Mouse (Mus musculus) embryonic facial prominence, embryonic 10.5 days (tissue): ENCODE measurements around the gene Ascl5. TPM values are rescaled to one million over a fixed set of nuclear protein-coding genes. Genes with fewer than 3 reads are reported as not detected.

Experiments
- DNase-seq: peaks from one replicate; pipeline ENCODE4 v3.0.0-alpha.2; 2017; ENCODE audit warnings: low spot score
- H3K27ac ChIP-seq: fragments of 300-500 bp; sonication (generic); replicated peaks from 2 replicates; pipeline ENCODE4 v1.5.1; 2016; ENCODE audit warnings: mild to moderate bottlenecking
- H3K27me3 ChIP-seq: fragments of 300-500 bp; sonication (generic); replicated peaks from 2 replicates; pipeline ENCODE4 v1.6.1; 2016; ENCODE audit warnings: low read depth, mild to moderate bottlenecking; ENCODE audit not compliant: poor library complexity, severe bottlenecking
- H3K36me3 ChIP-seq: fragments of 300-500 bp; sonication (generic); replicated peaks from 2 replicates; pipeline ENCODE4 v1.6.1; 2016; ENCODE audit warnings: mild to moderate bottlenecking, moderate library complexity
- H3K4me1 ChIP-seq: fragments of 300-500 bp; sonication (generic); 2 replicates; pipeline ENCODE4 v1.6.1; 2016
- H3K4me3 ChIP-seq: fragments of 300-500 bp; sonication (generic); 2 replicates; pipeline ENCODE4 v1.5.1; 2016; ENCODE audit warnings: mild to moderate bottlenecking, moderate library complexity
- H3K9me3 ChIP-seq: fragments of 300-500 bp; sonication (generic); 2 replicates; pipeline ENCODE4 v1.6.1; 2016; ENCODE audit warnings: mild to moderate bottlenecking
- WGBS: fragments of 180-500 bp; shearing (Covaris S2); methylation state at CpG from one replicate; pipeline ENCODE4 v1.1.7; 2016; 5-methylcytosine and 5-hydroxymethylcytosine counted together
- polyA plus RNA-seq: library from polyadenylated mRNA; unstranded; fragments of >200 nt; fragmentation: Nextera tagmentation; extraction: Ambion mirVana; gene quantifications from 2 replicates; pipeline ENCODE4 v1.2.1, GENCODE M21; 2016

Gene Ascl5
- 0.47 TPM in 1 of 2 replicates, not detected in the other for polyA plus RNA-seq

- H3K4me1 ChIP-seq, result peaks cover 21% of the 10 kb centered on the region
- no peak within 1 kb of the TSS for H3K27ac ChIP-seq
- peak; percentile 20 for DNase-seq
- no peaks in the 10 kb centered on the region for H3K9me3 ChIP-seq
- WGBS, result 19% methylated on average over 29 of the region's 29 CpGs
- no peaks in the 10 kb centered on the region for H3K36me3 ChIP-seq
- H3K27me3 ChIP-seq, result peaks cover 81% of the 10 kb centered on the region
- peak within 1 kb of the TSS; percentile 50 for H3K4me3 ChIP-seq
These were observed at the start of gene Ascl5 for GRCm38 (mm10) chr1:136050312-136051012. Ascl5 (plus strand) TSS chr1:136050804.

GRCm38 (mm10) chr1:136001438-136001837 is 49.2 kb upstream of the Ascl5 start:
- H3K4me1 ChIP-seq, result no peaks in the 10 kb centered on the region
- no peaks in the 10 kb centered on the region for H3K9me3 ChIP-seq
- WGBS, result 88% methylated on average over 2 of the region's 2 CpGs
- H3K4me3 ChIP-seq, result no peak overlapping the region
- no peak overlapping the region for H3K27ac ChIP-seq
- no peak for DNase-seq
- H3K36me3 ChIP-seq, result no peaks in the 10 kb centered on the region
- peaks cover 20% of the 10 kb centered on the region for H3K27me3 ChIP-seq

GRCm38 (mm10) chr1:136006292-136006748 is 44.3 kb upstream of the Ascl5 start, which contains the start of gene Igfn1:
Igfn1 (minus strand) TSS chr1:136006342.
- H3K4me3 ChIP-seq, result peak within 1 kb of the TSS; percentile 60
- H3K4me1 ChIP-seq, result peaks cover 13% of the 10 kb centered on the region
- peaks cover 34% of the 10 kb centered on the region for H3K27me3 ChIP-seq
- H3K9me3 ChIP-seq, result no peaks in the 10 kb centered on the region
- no peak within 1 kb of the TSS for H3K27ac ChIP-seq
- no peak for DNase-seq
- WGBS, result 79% methylated on average over 3 of the region's 3 CpGs
- no peaks in the 10 kb centered on the region for H3K36me3 ChIP-seq

- Histone ChIP-seq H3K9me3 (no peaks in the 10 kb centered on the region), H3K36me3 (no peaks in the 10 kb centered on the region), H3K4me1 (peaks cover 13% of the 10 kb centered on the region), H3K4me3 (peak within 1 kb of the TSS; percentile 60), H3K27me3 (peaks cover 34% of the 10 kb centered on the region), H3K27ac (no peak within 1 kb of the TSS)
- DNase-seq, result peak; percentile 82
- 3% methylated on average over 37 of the region's 37 CpGs for WGBS
These were observed 43.1 kb upstream of the Ascl5 start, which contains the start of gene Tmem9 for GRCm38 (mm10) chr1:136007211-136008158. Tmem9 (plus strand) TSS chr1:136008150.

- H3K36me3 ChIP-seq, result no peaks in the 10 kb centered on the region
- no peak overlapping the region for H3K27ac ChIP-seq
- H3K27me3 ChIP-seq, result peaks cover 34% of the 10 kb centered on the region
- WGBS, result 26% methylated on average over 8 of the region's 8 CpGs
- no peak for DNase-seq
- peaks cover 13% of the 10 kb centered on the region for H3K4me1 ChIP-seq
- H3K4me3 ChIP-seq, result peak overlapping the region; percentile 60
- H3K9me3 ChIP-seq, result no peaks in the 10 kb centered on the region
These were observed 42.5 kb upstream of the Ascl5 start for GRCm38 (mm10) chr1:136008159-136008533.

- WGBS, result 84% methylated on average over 4 of the region's 4 CpGs
- Histone ChIP-seq H3K36me3 (no peaks in the 10 kb centered on the region), H3K27me3 (peaks cover 25% of the 10 kb centered on the region), H3K4me3 (no peak overlapping the region), H3K27ac (no peak overlapping the region), H3K9me3 (no peaks in the 10 kb centered on the region), H3K4me1 (peaks cover 13% of the 10 kb centered on the region)
- DNase-seq, result no peak
These were observed 40.4 kb upstream of the Ascl5 start for GRCm38 (mm10) chr1:136010247-136010646.

GRCm38 (mm10) chr1:136013513-136013912 is 37.1 kb upstream of the Ascl5 start:
- no peak overlapping the region for H3K27ac ChIP-seq
- no peaks in the 10 kb centered on the region for H3K9me3 ChIP-seq
- no peak for DNase-seq
- H3K27me3 ChIP-seq, result 0 out of 2 replicates have a peak, but pooled peaks cover 5% of the 10 kb centered on the region
- H3K4me3 ChIP-seq, result no peak overlapping the region
- no peaks in the 10 kb centered on the region for H3K36me3 ChIP-seq
- H3K4me1 ChIP-seq, result peaks cover 9% of the 10 kb centered on the region
- WGBS, result 81% methylated on average over 4 of the region's 4 CpGs

- DNase-seq, result no peak
- Histone ChIP-seq H3K27ac (no peak overlapping the region), H3K4me3 (no peak overlapping the region), H3K27me3 (no peaks in the 10 kb centered on the region), H3K4me1 (peaks cover 20% of the 10 kb centered on the region), H3K36me3 (peaks cover 6% of the 10 kb centered on the region), H3K9me3 (no peaks in the 10 kb centered on the region)
- 79% methylated on average over 2 of the region's 2 CpGs for WGBS
These were observed 35.7 kb upstream of the Ascl5 start for GRCm38 (mm10) chr1:136014796-136015502.

- WGBS, result 64% methylated on average over 2 of the region's 2 CpGs
- Histone ChIP-seq H3K4me1 (peaks cover 20% of the 10 kb centered on the region), H3K36me3 (peaks cover 29% of the 10 kb centered on the region), H3K9me3 (no peaks in the 10 kb centered on the region), H3K4me3 (peak overlapping the region; percentile 94), H3K27me3 (no peaks in the 10 kb centered on the region), H3K27ac (peak overlapping the region; percentile 98)
- DNase-seq, result peak; percentile 48
These were observed 33.3 kb upstream of the Ascl5 start for GRCm38 (mm10) chr1:136017307-136017706.

GRCm38 (mm10) chr1:136017907-136018313 is 32.7 kb upstream of the Ascl5 start:
- peak; percentile 95 for DNase-seq
- Histone ChIP-seq H3K27ac (peak overlapping the region; percentile 98), H3K4me1 (peaks cover 20% of the 10 kb centered on the region), H3K27me3 (no peaks in the 10 kb centered on the region), H3K9me3 (no peaks in the 10 kb centered on the region), H3K4me3 (peak overlapping the region; percentile 94), H3K36me3 (peaks cover 35% of the 10 kb centered on the region)
- WGBS, result 0% methylated on average over 22 of the region's 22 CpGs

- H3K27ac ChIP-seq, result peak overlapping the region; percentile 98
- 8% methylated on average over 24 of the region's 24 CpGs for WGBS
- H3K9me3 ChIP-seq, result no peaks in the 10 kb centered on the region
- H3K4me3 ChIP-seq, result peak overlapping the region; percentile 94
- peaks cover 41% of the 10 kb centered on the region for H3K36me3 ChIP-seq
- peak; percentile 74 for DNase-seq
- peaks cover 20% of the 10 kb centered on the region for H3K4me1 ChIP-seq
- H3K27me3 ChIP-seq, result no peaks in the 10 kb centered on the region
These were observed 32.0 kb upstream of the Ascl5 start for GRCm38 (mm10) chr1:136018390-136019189.
